Mouse (Mus musculus): ENCODE results near the gene Igdcc3. TPM values are rescaled to one million over a fixed set of nuclear protein-coding genes. Genes with fewer than 3 reads are reported as not detected.
"Not testable (repeated sequence)": the region's sequence is repeated elsewhere in the genome, so short reads cannot be mapped to it uniquely, and the experiment has no call there.

Igdcc3 gene
- total and polyA plus RNA-seq, 3 experiments: 0.21 to 0.26 TPM; not detected in 1

GRCm38 (mm10) chr9:65205049-65205815 lies 64.2 kb downstream of the Igdcc3 start:
- Histone ChIP-seq H3K4me3 (replicated peaks in 1 of 3; ENCODE audit: low read depth in 2 of 3, low read length in 2 of 3, poor library complexity in 1 of 3) (no peak overlapping the region), H3K4me2 (ENCODE audit: insufficient read depth, low read depth, poor library complexity, severe bottlenecking) (no peak overlapping the region), H3K27ac (ENCODE audit: insufficient read depth, low read depth) (no peak overlapping the region), H3K36me3 (replicated peaks in 1 of 2; ENCODE audit: control insufficient read depth in 1 of 2, insufficient read depth in 1 of 2, low read length in 1 of 2) (no peaks in the 10 kb centered on the region), H3K79me2 (replicated peaks; ENCODE audit: control insufficient read depth, extremely low read depth, insufficient read depth, poor library complexity, severe bottlenecking) (no peaks in the 10 kb centered on the region), H3K27me3 (replicated peaks) (no peaks in the 10 kb centered on the region), H3K4me1 (ENCODE audit: control insufficient read depth in 1 of 2, insufficient read depth in 2 of 2) (peaks cover 5 to 17% of the 10 kb centered on the region in 2 experiments), H3K9me3 (replicated peaks; ENCODE audit: low read length) (no peaks in the 10 kb centered on the region), H3K9ac (ENCODE audit: insufficient read depth, low read depth) (no peak overlapping the region)
- TF ChIP-seq MAFK (IDR thresholded peaks at IDR 0.05; ENCODE audit: insufficient replicate concordance, low read length) (no peak), MYC (IDR thresholded peaks at IDR 0.05; ENCODE audit: low read depth, low read length) (no peak), ZNF384 (IDR thresholded peaks at IDR 0.05; ENCODE audit: low read depth, low read length) (no peak), ZMIZ1 (IDR thresholded peaks at IDR 0.05; ENCODE audit: low read depth, low read length) (no peak), SMC3 (IDR thresholded peaks at IDR 0.05; ENCODE audit: low read depth, low read length) (no peak), POLR2A (IDR thresholded peaks at IDR 0.05; ENCODE audit: low read depth, low read length) (no peak), RCOR1 (conservative IDR thresholded peaks at IDR 0.05; ENCODE audit: low read depth, low read length) (no peak), JUND (conservative IDR thresholded peaks at IDR 0.05; ENCODE audit: low read depth, low read length) (no peak), BHLHE40 (IDR thresholded peaks at IDR 0.05; ENCODE audit: low read depth, low read length) (no peak), USF2 (conservative IDR thresholded peaks at IDR 0.05; ENCODE audit: low read depth, low read length) (no peak), USF1 (IDR thresholded peaks at IDR 0.05; ENCODE audit: low read depth, low read length) (no peak), CHD2 (IDR thresholded peaks at IDR 0.05; ENCODE audit: low read length) (no peak)
- dilution Hi-C loops (cut with MboI; ENCODE audit: extremely low pct_ligation_motif_present, extremely low pct_unique_long_range_greater_than_20kb, low sequenced_read_pairs): no loop called here
- in situ Hi-C loops (cut with MboI; ENCODE audit: low pct_ligation_motif_present, low pct_unique_long_range_greater_than_20kb, low sequenced_read_pairs): no loop called here
- DNase-seq (ENCODE audit: extremely low read depth): no peak

- H3K9ac ChIP-seq (ENCODE audit: insufficient read depth, low read depth); H3K4me2 ChIP-seq (ENCODE audit: insufficient read depth, low read depth, poor library complexity, severe bottlenecking); in situ Hi-C loops (cut with MboI; ENCODE audit: low pct_ligation_motif_present, low pct_unique_long_range_greater_than_20kb, low sequenced_read_pairs); H3K27me3 ChIP-seq (replicated peaks); H3K9me3 ChIP-seq (replicated peaks; ENCODE audit: low read length); dilution Hi-C loops (cut with MboI; ENCODE audit: extremely low pct_ligation_motif_present, extremely low pct_unique_long_range_greater_than_20kb, low sequenced_read_pairs); H3K79me2 ChIP-seq (replicated peaks; ENCODE audit: control insufficient read depth, extremely low read depth, insufficient read depth, poor library complexity, severe bottlenecking); DNase-seq (ENCODE audit: extremely low read depth); H3K36me3 ChIP-seq (replicated peaks in 1 of 2; ENCODE audit: control insufficient read depth in 1 of 2, insufficient read depth in 1 of 2, low read length in 1 of 2); H3K27ac ChIP-seq (ENCODE audit: insufficient read depth, low read depth); H3K4me3 ChIP-seq (replicated peaks in 1 of 3; ENCODE audit: low read depth in 2 of 3, low read length in 2 of 3, poor library complexity in 1 of 3): not testable (repeated sequence)
- H3K4me1 ChIP-seq (ENCODE audit: control insufficient read depth in 1 of 2, insufficient read depth in 2 of 2): peaks cover 5 to 13% of the 10 kb centered on the region in 2 experiments
Measured at GRCm38 (mm10) chr9:65207041-65207815, 66.2 kb downstream of the Igdcc3 start.

All from CH12.LX (cell line).